Mouse (Mus musculus): Measurements from ENCODE around the gene Kirrel. TPM values are rescaled to one million over a fixed set of nuclear protein-coding genes. Genes with fewer than 3 reads are reported as not detected.

Kirrel gene
- polyA plus RNA-seq, 1 experiment, result 6.0 TPM

- TF ChIP-seq POLR2A (IDR thresholded peaks at IDR 0.05; ENCODE audit: low read depth, low read length) (no peak), CTCF (IDR thresholded peaks at IDR 0.05; ENCODE audit: extremely low read depth, insufficient read depth, insufficient read length, insufficient replicate concordance) (no peak)
- Histone ChIP-seq H3K36me3 (ENCODE audit: control insufficient read depth, insufficient read depth, low read length) (no peaks in the 10 kb centered on the region), H3K27me3 (ENCODE audit: control insufficient read depth, insufficient read depth, low read length) (no peaks in the 10 kb centered on the region), H3K27ac (ENCODE audit: insufficient read depth, low read length) (no peak overlapping the region), H3K4me3 (ENCODE audit: extremely low read depth, insufficient read depth, insufficient read length) (no peak overlapping the region), H3K4me1 (ENCODE audit: control insufficient read depth, insufficient read depth, insufficient read length) (no peaks in the 10 kb centered on the region)
- DNase-seq (ENCODE audit: low read depth in 1 of 2, low spot score in 2 of 2), result no peak
- WGBS, result 64% methylated on average over 6 of the region's 6 CpGs
Observed at GRCm38 (mm10) chr3:87144476-87145240, 29.9 kb downstream of the Kirrel start.

GRCm38 (mm10) chr3:87140284-87140683, 34.3 kb downstream of the Kirrel start:
- Histone ChIP-seq H3K36me3 (ENCODE audit: control insufficient read depth, insufficient read depth, low read length) (no peaks in the 10 kb centered on the region), H3K27me3 (ENCODE audit: control insufficient read depth, insufficient read depth, low read length) (no peaks in the 10 kb centered on the region), H3K27ac (ENCODE audit: insufficient read depth, low read length) (no peak overlapping the region), H3K4me1 (ENCODE audit: control insufficient read depth, insufficient read depth, insufficient read length) (no peaks in the 10 kb centered on the region; the same call in 1 of the 2 replicates), H3K4me3 (ENCODE audit: extremely low read depth, insufficient read depth, insufficient read length) (no peak overlapping the region)
- TF ChIP-seq CTCF (IDR thresholded peaks at IDR 0.05; ENCODE audit: extremely low read depth, insufficient read depth, insufficient read length, insufficient replicate concordance), result no peak
- TF ChIP-seq POLR2A (IDR thresholded peaks at IDR 0.05; ENCODE audit: low read depth, low read length), result no peak
- 85% methylated on average over 5 of the region's 5 CpGs for WGBS
- no peak for DNase-seq (ENCODE audit: low read depth in 1 of 2, low spot score in 2 of 2)

- Histone ChIP-seq H3K4me1 (ENCODE audit: control insufficient read depth, insufficient read depth, insufficient read length) (no peaks in the 10 kb centered on the region; the same call in 1 of the 2 replicates), H3K4me3 (ENCODE audit: extremely low read depth, insufficient read depth, insufficient read length) (no peak overlapping the region), H3K27me3 (ENCODE audit: control insufficient read depth, insufficient read depth, low read length) (no peaks in the 10 kb centered on the region), H3K27ac (ENCODE audit: insufficient read depth, low read length) (no peak overlapping the region), H3K36me3 (ENCODE audit: control insufficient read depth, insufficient read depth, low read length) (no peaks in the 10 kb centered on the region)
- 40% methylated on average over 7 of the region's 7 CpGs for WGBS
- TF ChIP-seq POLR2A (IDR thresholded peaks at IDR 0.05; ENCODE audit: low read depth, low read length), result no peak
- no peak for TF ChIP-seq CTCF (IDR thresholded peaks at IDR 0.05; ENCODE audit: extremely low read depth, insufficient read depth, insufficient read length, insufficient replicate concordance)
- no peak for DNase-seq (ENCODE audit: low read depth in 1 of 2, low spot score in 2 of 2)
Observed at GRCm38 (mm10) chr3:87136782-87137181, 37.8 kb downstream of the Kirrel start.

GRCm38 (mm10) chr3:87134951-87135350, 39.6 kb downstream of the Kirrel start:
- Histone ChIP-seq H3K36me3 (ENCODE audit: control insufficient read depth, insufficient read depth, low read length) (no peaks in the 10 kb centered on the region), H3K27me3 (ENCODE audit: control insufficient read depth, insufficient read depth, low read length) (no peaks in the 10 kb centered on the region), H3K27ac (ENCODE audit: insufficient read depth, low read length) (no peak overlapping the region), H3K4me3 (ENCODE audit: extremely low read depth, insufficient read depth, insufficient read length) (no peak overlapping the region), H3K4me1 (ENCODE audit: control insufficient read depth, insufficient read depth, insufficient read length) (no peaks in the 10 kb centered on the region; the same call in 1 of the 2 replicates)
- TF ChIP-seq POLR2A (IDR thresholded peaks at IDR 0.05; ENCODE audit: low read depth, low read length), result no peak
- no peak for TF ChIP-seq CTCF (IDR thresholded peaks at IDR 0.05; ENCODE audit: extremely low read depth, insufficient read depth, insufficient read length, insufficient replicate concordance)
- no peak for DNase-seq (ENCODE audit: low read depth in 1 of 2, low spot score in 2 of 2)

- no peak for DNase-seq (ENCODE audit: low read depth in 1 of 2, low spot score in 2 of 2)
- Histone ChIP-seq H3K4me1 (ENCODE audit: control insufficient read depth, insufficient read depth, insufficient read length) (no peaks in the 10 kb centered on the region; the same call in 1 of the 2 replicates), H3K27ac (ENCODE audit: insufficient read depth, low read length) (no peak overlapping the region), H3K4me3 (ENCODE audit: extremely low read depth, insufficient read depth, insufficient read length) (no peak overlapping the region), H3K27me3 (ENCODE audit: control insufficient read depth, insufficient read depth, low read length) (no peaks in the 10 kb centered on the region), H3K36me3 (ENCODE audit: control insufficient read depth, insufficient read depth, low read length) (no peaks in the 10 kb centered on the region)
- 75% methylated on average over 11 of the region's 11 CpGs for WGBS
- TF ChIP-seq CTCF (IDR thresholded peaks at IDR 0.05; ENCODE audit: extremely low read depth, insufficient read depth, insufficient read length, insufficient replicate concordance), result no peak
- no peak for TF ChIP-seq POLR2A (IDR thresholded peaks at IDR 0.05; ENCODE audit: low read depth, low read length)
Observed at GRCm38 (mm10) chr3:87131694-87132347, 42.7 kb downstream of the Kirrel start.

GRCm38 (mm10) chr3:87130933-87131332, 43.6 kb downstream of the Kirrel start:
- Histone ChIP-seq H3K27me3 (ENCODE audit: control insufficient read depth, insufficient read depth, low read length) (no peaks in the 10 kb centered on the region), H3K4me3 (ENCODE audit: extremely low read depth, insufficient read depth, insufficient read length) (no peak overlapping the region), H3K27ac (ENCODE audit: insufficient read depth, low read length) (no peak overlapping the region), H3K4me1 (ENCODE audit: control insufficient read depth, insufficient read depth, insufficient read length) (no peaks in the 10 kb centered on the region), H3K36me3 (ENCODE audit: control insufficient read depth, insufficient read depth, low read length) (no peaks in the 10 kb centered on the region)
- no peak for DNase-seq (ENCODE audit: low read depth in 1 of 2, low spot score in 2 of 2)
- no peak for TF ChIP-seq CTCF (IDR thresholded peaks at IDR 0.05; ENCODE audit: extremely low read depth, insufficient read depth, insufficient read length, insufficient replicate concordance)
- no peak for TF ChIP-seq POLR2A (IDR thresholded peaks at IDR 0.05; ENCODE audit: low read depth, low read length)
- WGBS, result 64% methylated on average over 6 of the region's 6 CpGs

- no peak for DNase-seq (ENCODE audit: low read depth in 1 of 2, low spot score in 2 of 2)
- no peak overlapping the region for H3K27ac ChIP-seq (ENCODE audit: insufficient read depth, low read length)
- no peaks in the 10 kb centered on the region for H3K4me1 ChIP-seq (ENCODE audit: control insufficient read depth, insufficient read depth, insufficient read length)
- H3K27me3 ChIP-seq (ENCODE audit: control insufficient read depth, insufficient read depth, low read length), result no peaks in the 10 kb centered on the region
- no peaks in the 10 kb centered on the region for H3K36me3 ChIP-seq (ENCODE audit: control insufficient read depth, insufficient read depth, low read length)
- TF ChIP-seq CTCF (IDR thresholded peaks at IDR 0.05; ENCODE audit: extremely low read depth, insufficient read depth, insufficient read length, insufficient replicate concordance) (no peak), POLR2A (IDR thresholded peaks at IDR 0.05; ENCODE audit: low read depth, low read length) (no peak)
- 89% methylated on average over 6 of the region's 6 CpGs for WGBS
- no peak overlapping the region for H3K4me3 ChIP-seq (ENCODE audit: extremely low read depth, insufficient read depth, insufficient read length)
Observed at GRCm38 (mm10) chr3:87123795-87124194, 50.8 kb downstream of the Kirrel start.

Data from spleen, adult 2 months (tissue).